Mouse (Mus musculus) lung, postnatal 0 days (tissue): ENCODE results near the gene Paqr6. TPM values are rescaled to one million over a fixed set of nuclear protein-coding genes. Genes with fewer than 3 reads are reported as not detected.
"Not testable (repeated sequence)": the region's sequence is repeated elsewhere in the genome, so short reads cannot be mapped to it uniquely, and the experiment has no call there.

Experiments used
- ATAC-seq: fragments of 200-750 bp; cut with Nextera tagmentation; 2 replicates; pipeline ENCODE4 v1.8.0; 2017; ENCODE audit warnings: moderate library complexity
- DNase-seq: peaks from one replicate; pipeline ENCODE4 v3.0.0-alpha.2; 2016; ENCODE audit warnings: low spot score
- H3K27ac ChIP-seq: fragments of 300-500 bp; sonication (generic); 2 replicates; pipeline ENCODE4 v1.5.1; 2014; ENCODE audit warnings: antibody characterized with exemption, mild to moderate bottlenecking, low read length, mixed read lengths
- H3K27me3 ChIP-seq: fragments of 300-500 bp; sonication (generic); replicated peaks from 2 replicates; pipeline ENCODE4 v1.6.1; 2014; ENCODE audit warnings: low read length, mixed read lengths; ENCODE audit not compliant: insufficient read depth
- H3K36me3 ChIP-seq: fragments of 300-500 bp; sonication (generic); 2 replicates; pipeline ENCODE4 v1.6.1; 2014; ENCODE audit warnings: low read length, mixed read lengths; ENCODE audit not compliant: insufficient read depth
- H3K4me1 ChIP-seq: fragments of 300-500 bp; sonication (generic); 2 replicates; pipeline ENCODE4 v1.6.1; 2014; ENCODE audit warnings: antibody characterized with exemption, low read depth, low read length, mixed read lengths; ENCODE audit not compliant: insufficient read depth
- H3K4me2 ChIP-seq: fragments of 300-500 bp; sonication (generic); replicated peaks from 2 replicates; pipeline ENCODE4 v1.6.1; 2014; ENCODE audit warnings: low read depth, mild to moderate bottlenecking, low read length, moderate library complexity, mixed read lengths
- H3K4me3 ChIP-seq: fragments of 300-500 bp; sonication (generic); 2 replicates; pipeline ENCODE4 v1.5.1; 2014; ENCODE audit warnings: low read depth, low read length
- H3K9ac ChIP-seq: fragments of 300-500 bp; sonication (generic); replicated peaks from 2 replicates; pipeline ENCODE4 v1.6.1; 2014; ENCODE audit warnings: low read depth, mild to moderate bottlenecking
- H3K9me3 ChIP-seq: fragments of 300-500 bp; sonication (generic); 2 replicates; pipeline ENCODE4 v1.6.1; 2016; ENCODE audit warnings: low read length, mixed read lengths
- CTCF ChIP-seq: IDR thresholded peaks from 2 replicates; pipeline ENCODE4 v1.5.1; 2016; ENCODE audit warnings: antibody characterized with exemption, mild to moderate bottlenecking
- EP300 ChIP-seq: IDR thresholded peaks from 2 replicates; pipeline ENCODE4 v1.6.1; 2016; ENCODE audit warnings: antibody characterized with exemption, mild to moderate bottlenecking, control low read depth
- WGBS: fragments of 180-500 bp; shearing (Covaris S2); extraction: QIAGEN DNeasy Blood & Tissue Kit; methylation state at CpG from one replicate; pipeline ENCODE4 v1.1.7; 2014; 5-methylcytosine and 5-hydroxymethylcytosine counted together
- polyA plus RNA-seq: library from polyadenylated mRNA; unstranded; fragments of >200 nt; fragmentation: Nextera tagmentation; extraction: Ambion mirVana; gene quantifications from 2 replicates; pipeline ENCODE4 v1.2.1, GENCODE M21; 2015

Paqr6 gene
- polyA plus RNA-seq, 1 experiment from 2014 or later: 4.3 TPM

DNA sequence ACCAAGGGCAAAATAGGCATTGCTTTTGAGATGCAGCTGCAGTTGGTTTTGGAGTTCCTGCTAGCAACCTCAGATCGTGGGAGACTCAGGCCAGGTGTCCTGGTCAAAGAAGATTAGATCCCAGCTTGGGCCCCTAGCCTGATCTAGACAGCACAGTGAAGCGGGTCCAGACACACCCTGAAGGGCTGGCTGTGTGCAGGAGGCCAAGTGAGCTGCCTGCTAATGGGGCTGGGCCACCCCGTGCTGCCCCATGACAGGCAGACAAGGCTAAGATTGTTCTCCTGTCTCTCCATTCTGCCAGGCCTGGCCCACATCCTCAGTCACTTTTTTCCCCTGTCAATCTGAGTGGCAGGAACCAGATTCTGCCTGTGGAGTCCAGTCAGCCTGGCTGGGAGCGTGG, 684 bp upstream of the Paqr6 start:
- peak; percentile 32 for ATAC-seq
- H3K27me3 ChIP-seq: 0 out of 2 replicates have a peak, but pooled peaks cover 3% of the 10 kb centered on the region
- 61% methylated on average over 4 of the region's 4 CpGs for WGBS

DNA sequence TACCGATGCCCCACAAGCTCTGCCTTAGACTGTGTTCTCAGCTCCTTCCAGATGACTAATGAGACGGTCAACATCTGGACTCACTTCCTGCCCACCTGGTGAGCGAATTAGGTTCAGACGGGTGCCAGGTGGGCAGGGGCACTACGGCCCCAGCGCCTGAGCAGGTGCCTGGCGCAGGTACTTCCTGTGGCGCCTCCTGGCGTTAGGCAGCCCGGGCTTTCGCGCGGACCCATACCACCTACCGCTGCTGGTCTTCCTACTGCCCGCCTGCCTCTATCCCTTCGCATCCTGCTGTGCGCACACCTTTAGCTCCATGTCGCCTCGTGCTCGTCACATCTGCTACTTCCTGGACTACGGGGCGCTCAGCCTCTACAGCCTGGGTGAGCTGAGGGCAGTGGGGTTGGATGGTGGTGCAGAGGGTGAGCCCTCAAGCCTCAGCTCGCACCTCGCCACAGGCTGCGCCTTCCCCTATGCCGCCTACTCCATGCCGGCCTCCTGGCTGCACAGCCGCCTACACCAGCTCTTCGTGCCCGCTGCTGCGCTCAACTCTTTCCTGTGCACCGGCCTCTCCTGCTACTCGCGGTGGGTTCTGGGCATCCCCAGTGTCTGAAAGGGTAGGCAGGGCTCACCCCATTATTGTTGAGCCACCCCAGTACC, 1.4 kb downstream of the Paqr6 start:
- no peak overlapping the region for H3K4me2 ChIP-seq
- H3K9ac ChIP-seq: no peak overlapping the region
- peaks cover 5% of the 10 kb centered on the region; the same call in 1 of the 2 replicates for H3K4me1 ChIP-seq
- 0 out of 2 replicates have a peak, but pooled peaks cover 3% of the 10 kb centered on the region for H3K27me3 ChIP-seq
- 47% methylated on average over 34 of the region's 34 CpGs for WGBS
- ATAC-seq (no peak), DNase-seq (no peak)
- H3K9me3 ChIP-seq: no peaks in the 10 kb centered on the region
- no peak overlapping the region for H3K4me3 ChIP-seq
- no peak overlapping the region for H3K27ac ChIP-seq
- TF ChIP-seq CTCF (no peak), EP300 (no peak)
- H3K36me3 ChIP-seq: peaks cover 9% of the 10 kb centered on the region; the same call in 1 of the 2 replicates

More for the DNA sequence above, 684 bp upstream of the Paqr6 start:
- Histone ChIP-seq H3K9me3 (no peaks in the 10 kb centered on the region), H3K4me3 (no peak overlapping the region), H3K4me2 (no peak overlapping the region), H3K36me3 (peaks cover 29% of the 10 kb centered on the region; the same call in 1 of the 2 replicates), H3K9ac (no peak overlapping the region), H3K4me1 (peaks cover 5% of the 10 kb centered on the region; the same call in 1 of the 2 replicates), H3K27ac (no peak overlapping the region)
- no peak for TF ChIP-seq CTCF
- TF ChIP-seq EP300: no peak
- peak; percentile 21 for DNase-seq

DNA sequence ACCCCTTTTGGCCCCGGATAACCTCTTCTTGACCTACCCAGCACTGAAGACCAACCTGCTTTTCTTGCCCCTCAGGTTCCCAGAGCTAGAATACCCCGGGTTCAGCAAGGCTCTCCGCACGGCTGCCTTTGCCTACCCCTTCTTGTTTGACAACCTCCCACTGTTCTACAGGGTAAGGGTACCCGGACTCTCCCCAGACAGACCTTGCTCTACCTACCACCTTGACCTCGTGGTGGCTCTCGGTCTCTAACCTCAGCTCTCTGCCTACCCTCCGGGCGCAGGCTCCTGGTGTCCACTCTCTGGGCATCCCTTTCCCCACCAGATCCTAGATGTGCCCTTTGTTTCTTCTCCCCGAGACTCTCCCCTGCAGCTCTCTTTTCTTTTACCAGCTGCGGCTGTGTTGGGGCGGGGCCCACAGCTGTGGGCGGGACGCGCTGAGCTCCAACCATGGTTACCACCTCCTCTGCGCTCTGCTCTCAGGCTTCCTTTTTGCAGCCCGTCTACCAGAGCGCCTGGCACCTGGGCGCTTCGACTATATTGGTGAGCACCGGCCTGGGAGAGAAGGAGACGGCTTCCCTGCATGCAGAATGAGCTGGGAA, 2.5 kb downstream of the Paqr6 start:
- not testable (repeated sequence) for H3K4me1 ChIP-seq, H3K27me3 ChIP-seq, H3K36me3 ChIP-seq, H3K27ac ChIP-seq, H3K4me3 ChIP-seq, H3K4me2 ChIP-seq, DNase-seq, H3K9ac ChIP-seq, H3K9me3 ChIP-seq
- 5% methylated on average over 18 of the region's 22 CpGs for WGBS
- peak; percentile 75 for ATAC-seq

DNA sequence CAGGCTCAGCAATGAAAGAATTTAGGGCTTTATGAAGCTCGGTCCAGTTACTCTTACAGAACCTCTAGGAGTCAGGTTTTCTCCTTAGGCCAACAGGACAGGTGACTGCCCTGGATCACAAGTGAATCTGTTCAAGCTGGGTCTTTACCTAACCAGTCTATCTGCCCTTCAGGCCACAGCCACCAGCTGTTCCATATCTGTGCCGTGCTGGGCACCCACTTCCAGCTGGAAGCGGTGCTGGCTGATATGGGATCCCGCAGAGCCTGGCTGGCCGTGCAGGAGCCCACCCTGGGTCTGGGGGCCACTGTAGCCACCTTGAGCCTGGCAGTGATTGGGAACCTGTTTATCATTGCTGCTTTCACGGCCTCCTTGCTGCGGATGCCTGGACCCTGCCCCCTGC, 3.1 kb downstream of the Paqr6 start:
- not testable (repeated sequence) for H3K4me3 ChIP-seq, H3K4me1 ChIP-seq, H3K9ac ChIP-seq, H3K36me3 ChIP-seq, H3K27ac ChIP-seq, H3K27me3 ChIP-seq, H3K9me3 ChIP-seq, ATAC-seq, DNase-seq, H3K4me2 ChIP-seq
- WGBS: 53% methylated on average over 3 of the region's 7 CpGs

DNA sequence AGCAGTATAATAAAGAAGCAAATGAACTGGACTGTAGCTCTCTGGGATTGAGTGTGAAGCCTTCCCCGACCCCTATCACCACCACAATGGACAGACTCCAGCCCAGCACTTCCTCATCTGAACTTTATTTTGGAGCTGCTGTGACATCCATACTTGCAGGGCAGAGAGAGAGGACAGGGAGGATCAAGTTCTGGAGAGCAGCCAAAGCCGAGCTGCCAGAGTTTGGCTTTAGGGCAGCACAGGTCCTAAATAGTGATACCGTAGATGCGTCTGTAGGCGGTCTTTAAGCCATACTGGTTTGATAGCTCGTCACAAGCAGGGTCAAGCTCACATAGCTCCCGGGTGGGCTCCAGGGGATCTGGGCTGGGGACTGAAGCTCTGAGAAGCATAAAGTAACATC, 4.1 kb downstream of the Paqr6 start:
- H3K36me3 ChIP-seq: not testable (repeated sequence)
- 83% methylated on average over 7 of the region's 7 CpGs for WGBS

DNA sequence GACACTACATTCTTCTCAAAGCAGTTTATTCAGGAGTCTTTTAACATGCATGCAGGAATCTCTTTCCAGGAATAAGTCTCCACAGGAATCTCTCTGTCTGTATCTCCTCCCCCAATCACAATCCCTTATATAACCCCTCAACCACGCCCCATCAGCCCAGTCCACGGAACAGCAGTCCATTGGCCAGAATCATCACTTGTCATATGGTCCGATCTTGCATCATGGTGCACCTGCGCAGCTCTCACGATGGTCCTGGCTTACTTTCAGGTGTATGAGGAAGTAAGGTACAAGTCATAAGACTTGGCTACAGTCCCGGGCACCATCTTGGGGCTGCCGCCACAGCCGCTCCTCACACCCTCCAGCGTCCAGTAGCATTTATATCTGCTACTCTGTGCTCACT, 8.3 kb downstream of the Paqr6 start, which contains the start of gene Bglap3:
TSS of gene Bglap3 (minus strand) at position 101 of the 400 bp plus-strand sequence.
- not testable (repeated sequence) for DNase-seq, ATAC-seq, H3K4me1 ChIP-seq, H3K9ac ChIP-seq, H3K27ac ChIP-seq, H3K4me2 ChIP-seq, H3K27me3 ChIP-seq, H3K36me3 ChIP-seq, H3K4me3 ChIP-seq, H3K9me3 ChIP-seq
- WGBS: 91% methylated on average over 9 of the region's 9 CpGs

More for the DNA sequence above, 4.1 kb downstream of the Paqr6 start:
- not testable (repeated sequence) for H3K27me3 ChIP-seq, H3K4me1 ChIP-seq, H3K27ac ChIP-seq, H3K4me2 ChIP-seq, H3K9me3 ChIP-seq, H3K4me3 ChIP-seq, DNase-seq, H3K9ac ChIP-seq, ATAC-seq

DNA sequence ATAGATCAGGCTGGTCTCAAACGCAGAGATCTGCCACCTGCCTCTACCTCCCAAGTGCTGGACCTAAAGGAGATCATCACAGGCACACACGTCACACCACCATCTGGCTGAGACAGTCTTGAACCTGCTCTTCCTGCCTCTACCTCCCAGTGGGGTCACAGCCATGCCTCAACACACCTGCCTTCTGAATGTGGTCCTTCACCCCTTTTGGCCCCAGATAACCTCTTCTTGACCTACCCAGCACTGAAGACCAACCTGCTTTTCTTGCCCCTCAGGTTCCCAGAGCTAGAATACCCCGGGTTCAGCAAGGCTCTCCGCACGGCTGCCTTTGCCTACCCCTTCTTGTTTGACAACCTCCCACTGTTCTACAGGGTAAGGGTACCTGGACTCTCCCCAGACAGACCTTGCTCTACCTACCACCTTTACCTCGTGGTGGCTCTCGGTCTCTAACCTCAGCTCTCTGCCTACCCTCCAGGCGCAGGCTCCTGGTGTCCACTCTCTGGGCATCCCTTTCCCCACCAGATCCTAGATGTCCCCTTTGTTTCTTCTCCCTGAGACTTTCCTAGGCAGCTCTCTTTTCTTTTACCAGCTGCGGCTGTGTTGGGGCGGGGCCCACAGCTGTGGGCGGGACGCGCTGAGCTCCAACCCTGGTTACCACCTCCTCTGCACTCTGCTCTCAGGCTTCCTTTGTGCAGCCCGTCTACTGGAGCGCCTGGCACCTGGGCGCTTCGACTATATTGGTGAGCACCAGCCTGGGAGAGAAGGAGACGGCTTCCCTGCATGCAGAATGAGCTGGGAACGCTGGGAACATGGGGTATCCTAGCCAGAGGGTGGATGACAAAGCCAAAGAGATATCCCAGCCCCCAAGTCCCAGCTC, 11.6 kb downstream of the Paqr6 start:
- H3K27me3 ChIP-seq, H3K4me1 ChIP-seq, H3K4me3 ChIP-seq, H3K36me3 ChIP-seq, H3K9ac ChIP-seq, H3K27ac ChIP-seq, H3K9me3 ChIP-seq: not testable (repeated sequence)
- H3K4me2 ChIP-seq: 0 out of 2 replicates have a peak overlapping the region, but pooled peaks have one; percentile 11
- DNase-seq (peak; percentile 68), ATAC-seq (peak; percentile 90)
- 8% methylated on average over 18 of the region's 19 CpGs for WGBS

DNA sequence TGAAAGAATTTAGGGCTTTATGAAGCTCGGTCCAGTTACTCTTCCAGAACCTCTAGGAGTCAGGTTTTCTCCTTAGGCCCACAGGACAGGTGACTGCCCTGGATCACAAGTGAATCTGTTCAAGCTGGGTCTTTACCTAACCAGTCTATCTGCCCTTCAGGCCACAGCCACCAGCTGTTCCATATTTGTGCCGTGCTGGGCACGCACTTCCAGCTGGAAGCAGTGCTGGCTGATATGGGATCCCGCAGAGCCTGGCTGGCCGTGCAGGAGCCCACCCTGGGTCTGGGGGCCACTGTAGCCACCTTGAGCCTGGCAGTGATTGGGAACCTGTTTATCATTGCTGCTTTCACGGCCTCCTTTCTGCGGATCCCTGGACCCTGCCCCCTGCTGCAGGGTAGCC, 12.3 kb downstream of the Paqr6 start:
- H3K27me3 ChIP-seq, H3K4me3 ChIP-seq, H3K36me3 ChIP-seq, H3K9ac ChIP-seq, H3K27ac ChIP-seq, H3K4me2 ChIP-seq, ATAC-seq, DNase-seq, H3K4me1 ChIP-seq, H3K9me3 ChIP-seq: not testable (repeated sequence)
- 35% methylated on average over 5 of the region's 7 CpGs for whole genome bisulfite sequencing

DNA sequence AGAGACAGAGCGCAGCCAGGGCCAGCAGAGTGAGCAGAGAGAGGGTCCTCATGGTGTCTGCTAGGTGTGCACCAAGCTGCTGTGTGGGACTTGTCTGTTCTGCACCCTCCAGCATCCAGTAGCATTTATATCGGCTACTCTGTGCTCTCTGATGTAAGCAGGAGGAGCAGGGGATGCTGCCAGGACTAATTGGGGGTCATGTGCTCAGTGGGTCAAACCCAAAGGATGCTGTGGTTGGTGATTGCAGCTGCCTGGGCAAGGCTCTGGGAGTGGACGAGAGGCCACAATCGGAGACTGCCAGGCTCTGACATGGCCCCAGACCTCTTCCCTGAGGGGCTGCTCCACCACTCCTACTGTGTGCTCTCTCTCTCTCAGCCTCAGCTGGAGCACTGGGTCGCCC, 14.2 kb downstream of the Paqr6 start, which contains the start of gene Bglap2:
TSS of gene Bglap2 (minus strand) at position 101 of the 400 bp plus-strand sequence.
- H3K36me3 ChIP-seq, H3K4me2 ChIP-seq, DNase-seq, H3K9ac ChIP-seq, ATAC-seq, H3K4me3 ChIP-seq, H3K4me1 ChIP-seq, H3K9me3 ChIP-seq, H3K27me3 ChIP-seq, H3K27ac ChIP-seq: not testable (repeated sequence)
- WGBS: 70% methylated on average over 4 of the region's 5 CpGs
